Mouse (Mus musculus) duodenum, adult 2 months (tissue): Measurements from ENCODE around the gene Sp140. TPM values are rescaled to one million over a fixed set of nuclear protein-coding genes. Genes with fewer than 3 reads are reported as not detected.

ENCODE experiments used
- polyA plus RNA-seq: library from polyadenylated mRNA; depleted of rRNA; stranded (reverse); fragments of >200 nt; gene quantifications from 2 replicates; pipeline ENCODE4 v1.2.3, GENCODE M21; 2012; ENCODE audit warnings: low replicate concordance; rRNA removed

Sp140 gene
- 2.1 and 4.1 TPM in 2 replicates for polyA plus RNA-seq

DNA sequence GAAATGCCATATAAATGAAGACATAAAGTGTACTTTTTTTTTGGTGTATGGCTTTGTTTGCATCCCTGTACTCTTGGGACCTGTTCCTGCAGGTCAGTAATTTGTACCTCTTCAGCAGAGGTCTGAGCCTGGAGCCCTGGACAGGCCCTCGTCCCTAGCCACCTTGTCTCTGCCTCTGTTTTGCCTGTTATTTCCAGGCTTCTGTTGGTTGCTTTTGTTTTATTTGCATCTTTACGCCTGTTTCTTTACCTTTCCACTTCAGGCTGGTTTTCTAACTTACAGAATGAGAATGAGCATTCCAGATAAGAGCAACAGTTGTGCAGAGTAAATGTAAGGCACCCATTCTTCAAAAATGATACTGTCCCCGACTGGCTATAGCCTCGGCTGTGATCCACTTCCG, at the start of gene Sp140:
Gene Sp140, plus strand, starts transcription at position 301 of the 400 bp plus-strand sequence.

DNA sequence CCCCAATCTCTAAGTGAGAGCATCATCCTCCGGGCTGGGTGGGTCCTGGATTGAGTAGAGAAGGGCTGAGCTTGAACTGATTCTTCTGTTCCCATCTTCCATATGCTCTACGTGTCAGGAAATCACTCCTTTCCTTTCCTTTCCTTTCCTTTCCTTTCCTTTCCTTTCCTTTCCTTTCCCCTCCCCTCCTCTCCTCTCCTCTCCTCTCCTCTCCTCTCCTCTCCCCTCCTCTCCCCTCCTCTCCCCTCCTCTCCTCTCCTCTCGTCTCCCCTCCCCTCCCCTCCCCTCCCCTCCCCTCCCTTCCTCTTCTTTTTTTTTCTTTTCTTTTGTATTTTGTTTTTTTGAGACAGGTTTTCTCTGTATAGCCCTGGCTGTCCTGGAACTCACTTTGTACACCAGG, 24.8 kb upstream of the Sp140 start, which contains the start of gene G530012D18Rik:
Gene G530012D18Rik, plus strand, starts transcription at position 301 of the 400 bp plus-strand sequence.

GRCm38 (mm10) chr1:85598271-85599012, 1.7 kb upstream of the Sp140 start, which contains the start of gene Sp110:
Gene Sp110, minus strand, starts transcription at chr1:85598817.

GRCm38 (mm10) chr1:85649881-85650280, 49.7 kb downstream of the Sp140 start, which contains the start of gene Sp100:
Gene Sp100, plus strand, starts transcription at chr1:85649988.

Other genes starting within 250 kb of the Sp140 start
- gene G530012D18Rik, start 24.7 kb upstream of the Sp140 start, polyA plus RNA-seq = not detected in 2 replicates
- gene Sp110, start 1.6 kb upstream of the Sp140 start, polyA plus RNA-seq = 2.0 and 5.2 TPM in 2 replicates
- gene Sp100, start 49.6 kb downstream of the Sp140 start, polyA plus RNA-seq = 2.1 and 7.9 TPM in 2 replicates
- 0.27 and 1.3 TPM in 2 replicates for gene A630001G21Rik, start 178.3 kb downstream of the Sp140 start, polyA plus RNA-seq
- 37.1 and 38.1 TPM in 2 replicates for gene Cab39, start 193.1 kb downstream of the Sp140 start, polyA plus RNA-seq